Mouse (Mus musculus) spleen, adult 2 months (tissue): Measurements from ENCODE around the gene Heg1. TPM values are rescaled to one million over a fixed set of nuclear protein-coding genes. Genes with fewer than 3 reads are reported as not detected.

Experiments used
- DNase-seq, 2 experiments: peaks; one replicate each; pipeline versions ENCODE4 v3.0.0 to v3.0.0-alpha.2; 2012 to 2021; ENCODE audit warnings: low spot score in 2 of 2, low read depth in 1 of 2
- H3K27ac ChIP-seq: fragments of 200-500 bp; 2 replicates; pipeline ENCODE4 v1.5.1; 2012; ENCODE audit warnings: low read length, inconsistent platforms; ENCODE audit not compliant: insufficient read depth
- H3K27me3 ChIP-seq: fragments of 200-500 bp; 2 replicates; pipeline ENCODE4 v1.6.1; 2012; ENCODE audit warnings: mild to moderate bottlenecking, moderate library complexity, low read length, inconsistent platforms; ENCODE audit not compliant: control insufficient read depth, insufficient read depth
- H3K36me3 ChIP-seq: fragments of 200-500 bp; 2 replicates; pipeline ENCODE4 v1.6.1; 2012; ENCODE audit warnings: mild to moderate bottlenecking, low read length, inconsistent platforms; ENCODE audit not compliant: control insufficient read depth, insufficient read depth
- H3K4me1 ChIP-seq: fragments of 200-500 bp; 2 replicates; pipeline ENCODE4 v1.6.1; 2011; ENCODE audit warnings: inconsistent platforms; ENCODE audit not compliant: control insufficient read depth, insufficient read depth, insufficient read length
- H3K4me3 ChIP-seq: fragments of 200-500 bp; 2 replicates; pipeline ENCODE4 v1.5.1; 2011; ENCODE audit warnings: mild to moderate bottlenecking, inconsistent platforms; ENCODE audit not compliant: insufficient read depth, insufficient read length; ENCODE audit errors: extremely low read depth
- CTCF ChIP-seq: fragments of 200-500 bp; IDR thresholded peaks from 2 replicates; pipeline ENCODE4 v1.5.1; 2011; ENCODE audit warnings: mild to moderate bottlenecking, inconsistent platforms; ENCODE audit not compliant: insufficient read depth, insufficient read length, insufficient replicate concordance; ENCODE audit errors: extremely low read depth
- POLR2A ChIP-seq: fragments of 200-500 bp; IDR thresholded peaks from 2 replicates; pipeline ENCODE4 v1.6.1; 2011; ENCODE audit warnings: low read depth, low read length, inconsistent platforms
- WGBS: fragments of 180-500 bp; shearing (Covaris S2); methylation state at CpG from one replicate; pipeline ENCODE4 v1.1.7; 2018; 5-methylcytosine and 5-hydroxymethylcytosine counted together
- polyA plus RNA-seq: library from polyadenylated mRNA; depleted of rRNA; stranded (reverse); fragments of >200 nt; gene quantifications from 2 replicates; pipeline ENCODE4 v1.2.3, GENCODE M21; 2012

The Heg1 gene
- polyA plus RNA-seq, 1 experiment, result 36.0 TPM

DNA sequence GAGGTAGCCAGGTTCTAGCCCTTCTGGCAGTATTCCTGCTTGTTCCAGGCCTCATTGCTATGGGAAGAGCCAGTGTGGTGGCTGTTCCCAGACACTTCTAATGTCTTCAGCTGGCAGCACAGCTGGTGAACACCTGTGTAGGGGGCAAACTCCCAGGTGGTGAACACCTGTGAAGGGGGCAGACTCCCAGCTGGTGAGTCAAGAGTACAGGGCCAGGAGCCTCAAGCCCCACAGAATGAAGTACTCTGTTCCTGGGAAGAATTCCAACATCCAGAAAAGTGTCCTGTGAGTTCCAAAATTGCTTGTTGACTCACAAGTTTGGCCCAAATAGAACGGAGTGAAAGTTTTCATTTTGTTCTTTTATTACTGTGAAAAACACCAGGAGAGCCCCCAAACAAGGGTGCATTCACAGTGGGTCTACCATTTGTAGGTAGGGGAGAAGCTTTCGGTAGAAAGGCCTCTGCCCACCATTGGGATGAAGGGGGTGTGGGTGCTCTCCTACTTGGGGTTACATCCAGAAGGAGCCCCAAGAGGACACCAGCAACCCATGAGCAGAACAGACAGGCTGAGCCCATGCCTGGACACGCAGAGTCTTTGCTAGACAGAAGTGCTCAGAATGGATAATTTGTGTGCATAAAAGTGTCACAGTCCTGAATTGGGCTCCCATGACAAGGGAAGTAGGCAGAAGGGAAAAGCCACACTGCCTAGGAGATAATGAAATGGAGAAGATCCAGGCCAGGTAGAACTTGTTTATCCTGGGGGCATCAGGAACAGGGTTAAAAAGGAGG lies 84.5 kb downstream of the Heg1 start:
- peaks cover 6% of the 10 kb centered on the region for H3K36me3 ChIP-seq
- H3K27me3 ChIP-seq, result no peaks in the 10 kb centered on the region
- peaks cover 13% of the 10 kb centered on the region; the same call in 1 of the 2 replicates for H3K4me1 ChIP-seq
- TF ChIP-seq POLR2A (no peak), CTCF (no peak)
- no peak overlapping the region for H3K4me3 ChIP-seq
- DNase-seq, result no peak
- WGBS, result 90% methylated on average over 3 of the region's 3 CpGs
- H3K27ac ChIP-seq, result no peak overlapping the region

DNA sequence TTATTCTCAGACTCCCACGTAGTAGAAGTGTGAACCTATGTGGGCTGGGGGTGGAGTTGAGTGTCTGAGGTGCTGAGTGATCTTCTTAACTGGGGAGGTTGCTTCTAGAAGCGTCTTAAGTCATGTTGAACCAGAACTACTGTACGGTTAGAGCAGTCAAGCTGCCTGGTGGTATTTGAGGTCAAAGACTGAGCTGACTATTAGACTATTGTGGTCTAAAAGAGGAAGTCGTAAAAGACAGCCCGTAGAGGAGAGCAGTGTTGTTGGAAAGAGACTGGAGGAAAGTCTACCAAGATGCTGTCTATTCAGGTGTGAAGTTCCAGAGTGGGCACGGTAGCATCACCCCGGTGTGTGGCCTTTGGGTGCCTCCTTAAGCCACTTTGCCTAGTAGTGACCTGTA lies 85.7 kb downstream of the Heg1 start:
- WGBS, result 6% methylated on average over 7 of the region's 7 CpGs
- no peak for TF ChIP-seq CTCF
- no peak for TF ChIP-seq POLR2A
- H3K27ac ChIP-seq, result peak overlapping the region; percentile 48; the same call in 1 of the 2 replicates
- peak; percentile 16 to 64 for DNase-seq
- H3K36me3 ChIP-seq, result peaks cover 4% of the 10 kb centered on the region
- H3K27me3 ChIP-seq, result no peaks in the 10 kb centered on the region
- H3K4me1 ChIP-seq, result peaks cover 13% of the 10 kb centered on the region; the same call in 1 of the 2 replicates
- H3K4me3 ChIP-seq, result no peak overlapping the region

- 91% methylated on average over 4 of the region's 4 CpGs for WGBS
- Histone ChIP-seq H3K27me3 (no peaks in the 10 kb centered on the region), H3K36me3 (peaks cover 4% of the 10 kb centered on the region), H3K27ac (no peak overlapping the region), H3K4me3 (no peak overlapping the region), H3K4me1 (peaks cover 13% of the 10 kb centered on the region; the same call in 1 of the 2 replicates)
- TF ChIP-seq CTCF (no peak), POLR2A (no peak)
- no peak for DNase-seq
Observed at GRCm38 (mm10) chr16:33770778-33771454, 86.7 kb downstream of the Heg1 start.

DNA sequence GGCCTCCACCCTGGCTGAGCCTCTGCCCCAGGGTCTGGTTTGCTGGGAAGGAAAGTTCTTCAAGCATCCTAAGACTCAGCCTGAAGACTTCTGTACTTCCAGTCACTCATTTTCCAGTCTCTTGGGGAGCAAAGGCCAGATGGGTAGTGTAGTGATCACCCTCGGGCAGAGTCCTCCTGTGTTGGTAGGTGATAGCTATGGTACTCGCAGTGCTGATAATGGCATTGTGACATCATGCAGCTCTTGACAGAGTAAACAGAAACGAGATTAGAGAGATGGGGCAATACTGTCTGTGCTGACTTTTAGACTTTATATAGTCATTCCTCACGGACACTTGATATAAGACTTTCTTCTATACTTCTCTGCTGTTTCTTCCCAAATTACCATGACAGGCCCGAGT lies 88.6 kb downstream of the Heg1 start:
- WGBS, result 81% methylated on average over 5 of the region's 5 CpGs
- Histone ChIP-seq H3K27ac (no peak overlapping the region), H3K36me3 (no peaks in the 10 kb centered on the region), H3K4me1 (peaks cover 13% of the 10 kb centered on the region; the same call in 1 of the 2 replicates), H3K27me3 (no peaks in the 10 kb centered on the region), H3K4me3 (no peak overlapping the region)
- no peak for TF ChIP-seq POLR2A
- no peak for TF ChIP-seq CTCF
- DNase-seq, result no peak

DNA sequence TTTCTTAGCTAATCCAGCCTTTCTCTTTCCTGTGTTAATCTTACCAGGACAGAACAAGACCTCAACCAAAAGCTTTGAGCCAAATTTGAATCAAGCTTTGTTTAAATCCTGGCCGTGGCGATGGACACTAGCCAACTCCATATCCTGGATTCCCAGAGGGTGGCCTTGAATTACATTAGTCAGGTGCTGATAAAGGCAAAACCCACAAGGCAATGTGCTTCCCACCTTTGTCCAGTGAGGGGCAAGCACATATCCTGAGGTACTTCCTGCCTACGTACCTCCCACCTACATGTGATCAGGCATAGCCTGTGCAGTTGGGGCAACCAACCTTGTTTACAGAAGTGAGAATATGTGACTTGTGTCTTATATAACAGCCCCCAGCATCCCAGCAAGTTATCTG lies 90.8 kb downstream of the Heg1 start:
- DNase-seq, result no peak
- Histone ChIP-seq H3K4me1 (peaks cover 2% of the 10 kb centered on the region; the same call in 1 of the 2 replicates), H3K27me3 (no peaks in the 10 kb centered on the region), H3K4me3 (no peak overlapping the region), H3K27ac (no peak overlapping the region), H3K36me3 (no peaks in the 10 kb centered on the region)
- TF ChIP-seq CTCF, result no peak
- WGBS, result 80% methylated on average over 3 of the region's 3 CpGs

DNA sequence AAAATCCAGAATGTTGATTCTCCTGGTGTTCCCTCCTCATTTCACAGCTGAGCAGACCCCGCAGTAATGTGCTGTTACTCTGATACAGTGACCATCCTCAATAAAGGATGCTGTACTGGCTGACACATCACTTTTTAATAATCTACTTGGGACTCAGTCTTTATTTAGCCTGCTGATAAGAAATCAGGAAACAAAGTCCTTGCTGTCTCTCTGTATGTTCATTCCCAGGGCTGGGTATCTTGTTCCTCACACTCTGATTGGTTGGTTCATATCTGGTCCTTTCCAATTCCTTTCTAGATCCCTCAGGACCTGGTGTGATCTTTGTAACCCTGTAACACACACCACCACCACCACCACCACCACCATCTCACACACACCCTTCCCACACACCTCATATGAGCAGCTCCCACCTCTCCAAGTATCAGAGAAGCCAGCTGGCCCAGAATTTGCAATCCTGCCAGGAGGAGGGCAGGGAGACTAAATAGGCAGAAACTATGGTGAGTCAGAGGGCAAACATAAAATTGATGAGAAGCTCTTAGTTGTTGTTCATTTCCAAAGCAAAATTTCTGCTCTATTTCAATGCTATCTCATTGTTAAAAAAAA lies 91.7 kb downstream of the Heg1 start:
- no peak for DNase-seq
- no peak overlapping the region for H3K27ac ChIP-seq
- WGBS, result 84% methylated on average over 1 of the region's 1 CpGs
- no peaks in the 10 kb centered on the region; the same call in 1 of the 2 replicates for H3K4me1 ChIP-seq
- no peaks in the 10 kb centered on the region for H3K27me3 ChIP-seq
- TF ChIP-seq CTCF (no peak), POLR2A (no peak)
- no peaks in the 10 kb centered on the region for H3K36me3 ChIP-seq
- no peak overlapping the region for H3K4me3 ChIP-seq
